Mouse (Mus musculus): ENCODE results near the gene Angptl2. TPM values are rescaled to one million over a fixed set of nuclear protein-coding genes. Genes with fewer than 3 reads are reported as not detected.

Angptl2 gene
- polyA plus RNA-seq, 1 experiment from 2014 or later = 5.6 TPM

- Histone ChIP-seq H3K4me2 (ENCODE audit: low read depth, low read length) (no peak overlapping the region), H3K4me1 (ENCODE audit: control insufficient read depth, low read depth, low read length) (peaks cover 22% of the 10 kb centered on the region), H3K9me3 (replicated peaks; ENCODE audit: control insufficient read depth, low read length) (no peaks in the 10 kb centered on the region), H3K9ac (ENCODE audit: low read depth, low read length) (no peak overlapping the region), H3K27ac (ENCODE audit: low read length) (no peak overlapping the region), H3K27me3 (ENCODE audit: control insufficient read depth, insufficient read depth, low read depth, low read length) (no peaks in the 10 kb centered on the region), H3K4me3 (ENCODE audit: low read depth, low read length) (no peak overlapping the region), H3K36me3 (ENCODE audit: control insufficient read depth, insufficient read depth) (no peaks in the 10 kb centered on the region)
- WGBS (ENCODE audit: insufficient replicate concordance) = 69% methylated on average over 6 of the region's 6 CpGs
- no peak for ATAC-seq (ENCODE audit: low read depth)
Observed at GRCm38 (mm10) chr2:33252751-33253150, 36.9 kb downstream of the Angptl2 start.

GRCm38 (mm10) chr2:33253572-33254190 lies 37.8 kb downstream of the Angptl2 start:
- Histone ChIP-seq H3K27ac (ENCODE audit: low read length) (no peak overlapping the region), H3K9me3 (replicated peaks; ENCODE audit: control insufficient read depth, low read length) (no peaks in the 10 kb centered on the region), H3K9ac (ENCODE audit: low read depth, low read length) (no peak overlapping the region), H3K4me2 (ENCODE audit: low read depth, low read length) (no peak overlapping the region), H3K27me3 (ENCODE audit: control insufficient read depth, insufficient read depth, low read depth, low read length) (no peaks in the 10 kb centered on the region), H3K4me3 (ENCODE audit: low read depth, low read length) (no peak overlapping the region), H3K36me3 (ENCODE audit: control insufficient read depth, insufficient read depth) (no peaks in the 10 kb centered on the region), H3K4me1 (ENCODE audit: control insufficient read depth, low read depth, low read length) (peaks cover 22% of the 10 kb centered on the region)
- peak; percentile 53 for ATAC-seq (ENCODE audit: low read depth)
- 38% methylated on average over 4 of the region's 4 CpGs for WGBS (ENCODE audit: insufficient replicate concordance)

- H3K27me3 ChIP-seq (ENCODE audit: control insufficient read depth, insufficient read depth, low read depth, low read length) = no peaks in the 10 kb centered on the region
- no peak overlapping the region for H3K27ac ChIP-seq (ENCODE audit: low read length)
- no peaks in the 10 kb centered on the region for H3K36me3 ChIP-seq (ENCODE audit: control insufficient read depth, insufficient read depth)
- peaks cover 22% of the 10 kb centered on the region for H3K4me1 ChIP-seq (ENCODE audit: control insufficient read depth, low read depth, low read length)
- no peak overlapping the region for H3K4me2 ChIP-seq (ENCODE audit: low read depth, low read length)
- H3K9me3 ChIP-seq (replicated peaks; ENCODE audit: control insufficient read depth, low read length) = no peaks in the 10 kb centered on the region
- WGBS (ENCODE audit: insufficient replicate concordance) = 75% methylated on average over 9 of the region's 9 CpGs
- H3K9ac ChIP-seq (ENCODE audit: low read depth, low read length) = no peak overlapping the region
- no peak overlapping the region for H3K4me3 ChIP-seq (ENCODE audit: low read depth, low read length)
- ATAC-seq (ENCODE audit: low read depth) = no peak
Observed at GRCm38 (mm10) chr2:33254318-33254985, 38.6 kb downstream of the Angptl2 start.

- H3K4me1 ChIP-seq (ENCODE audit: control insufficient read depth, low read depth, low read length) = peaks cover 18% of the 10 kb centered on the region
- H3K9me3 ChIP-seq (replicated peaks; ENCODE audit: control insufficient read depth, low read length) = no peaks in the 10 kb centered on the region
- H3K27me3 ChIP-seq (ENCODE audit: control insufficient read depth, insufficient read depth, low read depth, low read length) = no peaks in the 10 kb centered on the region
- H3K9ac ChIP-seq (ENCODE audit: low read depth, low read length) = no peak overlapping the region
- peak overlapping the region; percentile 41; the same call in 1 of the 2 replicates for H3K27ac ChIP-seq (ENCODE audit: low read length)
- no peak overlapping the region for H3K4me2 ChIP-seq (ENCODE audit: low read depth, low read length)
- H3K4me3 ChIP-seq (ENCODE audit: low read depth, low read length) = no peak overlapping the region
- no peaks in the 10 kb centered on the region for H3K36me3 ChIP-seq (ENCODE audit: control insufficient read depth, insufficient read depth)
- WGBS (ENCODE audit: insufficient replicate concordance) = 12% methylated on average over 3 of the region's 3 CpGs
- ATAC-seq (ENCODE audit: low read depth) = peak; percentile 82
Observed at GRCm38 (mm10) chr2:33256769-33257537, 41.1 kb downstream of the Angptl2 start.

- no peak overlapping the region for H3K4me2 ChIP-seq (ENCODE audit: low read depth, low read length)
- peaks cover 12% of the 10 kb centered on the region for H3K4me1 ChIP-seq (ENCODE audit: control insufficient read depth, low read depth, low read length)
- ATAC-seq (ENCODE audit: low read depth) = no peak
- H3K27ac ChIP-seq (ENCODE audit: low read length) = no peak overlapping the region
- no peak overlapping the region for H3K4me3 ChIP-seq (ENCODE audit: low read depth, low read length)
- H3K9me3 ChIP-seq (replicated peaks; ENCODE audit: control insufficient read depth, low read length) = no peaks in the 10 kb centered on the region
- no peaks in the 10 kb centered on the region for H3K36me3 ChIP-seq (ENCODE audit: control insufficient read depth, insufficient read depth)
- no peak overlapping the region for H3K9ac ChIP-seq (ENCODE audit: low read depth, low read length)
- no peaks in the 10 kb centered on the region for H3K27me3 ChIP-seq (ENCODE audit: control insufficient read depth, insufficient read depth, low read depth, low read length)
- 71% methylated on average over 8 of the region's 8 CpGs for WGBS (ENCODE audit: insufficient replicate concordance)
Observed at GRCm38 (mm10) chr2:33260772-33261171, 44.9 kb downstream of the Angptl2 start.

GRCm38 (mm10) chr2:33261475-33261874 lies 45.6 kb downstream of the Angptl2 start:
- Histone ChIP-seq H3K9ac (ENCODE audit: low read depth, low read length) (no peak overlapping the region), H3K4me1 (ENCODE audit: control insufficient read depth, low read depth, low read length) (peaks cover 9% of the 10 kb centered on the region), H3K4me2 (ENCODE audit: low read depth, low read length) (no peak overlapping the region), H3K4me3 (ENCODE audit: low read depth, low read length) (no peak overlapping the region), H3K27me3 (ENCODE audit: control insufficient read depth, insufficient read depth, low read depth, low read length) (no peaks in the 10 kb centered on the region), H3K36me3 (ENCODE audit: control insufficient read depth, insufficient read depth) (no peaks in the 10 kb centered on the region), H3K9me3 (replicated peaks; ENCODE audit: control insufficient read depth, low read length) (no peaks in the 10 kb centered on the region), H3K27ac (ENCODE audit: low read length) (no peak overlapping the region)
- whole genome bisulfite sequencing (ENCODE audit: insufficient replicate concordance) = 82% methylated on average over 3 of the region's 3 CpGs
- no peak for ATAC-seq (ENCODE audit: low read depth)

GRCm38 (mm10) chr2:33265793-33266192 lies 49.9 kb downstream of the Angptl2 start:
- Histone ChIP-seq H3K36me3 (ENCODE audit: control insufficient read depth, insufficient read depth) (no peaks in the 10 kb centered on the region), H3K4me2 (ENCODE audit: low read depth, low read length) (no peak overlapping the region), H3K27me3 (ENCODE audit: control insufficient read depth, insufficient read depth, low read depth, low read length) (no peaks in the 10 kb centered on the region), H3K4me3 (ENCODE audit: low read depth, low read length) (no peak overlapping the region), H3K4me1 (ENCODE audit: control insufficient read depth, low read depth, low read length) (no peaks in the 10 kb centered on the region), H3K9me3 (replicated peaks; ENCODE audit: control insufficient read depth, low read length) (no peaks in the 10 kb centered on the region), H3K9ac (ENCODE audit: low read depth, low read length) (no peak overlapping the region), H3K27ac (ENCODE audit: low read length) (no peak overlapping the region)
- ATAC-seq (ENCODE audit: low read depth) = no peak
- 66% methylated on average over 3 of the region's 3 CpGs for WGBS (ENCODE audit: insufficient replicate concordance)

- ATAC-seq (ENCODE audit: low read depth) = no peak
Observed at GRCm38 (mm10) chr2:33267075-33267474, 51.2 kb downstream of the Angptl2 start.

More at GRCm38 (mm10) chr2:33267075-33267474, 51.2 kb downstream of the Angptl2 start:
- Histone ChIP-seq H3K27ac (ENCODE audit: low read length) (no peak overlapping the region), H3K9ac (ENCODE audit: low read depth, low read length) (no peak overlapping the region), H3K9me3 (replicated peaks; ENCODE audit: control insufficient read depth, low read length) (no peaks in the 10 kb centered on the region), H3K4me3 (ENCODE audit: low read depth, low read length) (no peak overlapping the region), H3K27me3 (ENCODE audit: control insufficient read depth, insufficient read depth, low read depth, low read length) (no peaks in the 10 kb centered on the region), H3K4me2 (ENCODE audit: low read depth, low read length) (no peak overlapping the region), H3K36me3 (ENCODE audit: control insufficient read depth, insufficient read depth) (no peaks in the 10 kb centered on the region), H3K4me1 (ENCODE audit: control insufficient read depth, low read depth, low read length) (no peaks in the 10 kb centered on the region)
- WGBS (ENCODE audit: insufficient replicate concordance) = 59% methylated on average over 1 of the region's 1 CpGs
